Mouse (Mus musculus): ENCODE data around the gene Olfr325. TPM values are rescaled to one million over a fixed set of nuclear protein-coding genes. Genes with fewer than 3 reads are reported as not detected.

The Olfr325 gene
- polyA plus RNA-seq, 1 experiment from 2014 or later = not detected

Other genes with a start within 250 kb of the Olfr325 start
- gene Zfp672, start 247.4 kb upstream of the Olfr325 start, polyA plus RNA-seq (2015; fragmentation: Nextera tagmentation; extraction: Ambion mirVana) = 38.4 and 40.2 TPM in 2 replicates
- 48.5 and 49.9 TPM in 2 replicates for gene Sh3bp5l, start 247.0 kb upstream of the Olfr325 start, polyA plus RNA-seq (2015; fragmentation: Nextera tagmentation; extraction: Ambion mirVana)
- gene Lypd8, start 198.7 kb upstream of the Olfr325 start, polyA plus RNA-seq (2015; fragmentation: Nextera tagmentation; extraction: Ambion mirVana) = not detected in 2 replicates
- not detected in 2 replicates for gene 1810065E05Rik, start 156.6 kb upstream of the Olfr325 start, polyA plus RNA-seq (2015; fragmentation: Nextera tagmentation; extraction: Ambion mirVana)
- gene Gm12253, start 145.2 kb upstream of the Olfr325 start, polyA plus RNA-seq (2015; fragmentation: Nextera tagmentation; extraction: Ambion mirVana) = not detected in 2 replicates
- not detected in 2 replicates for gene Lypd9, start 124.8 kb upstream of the Olfr325 start, polyA plus RNA-seq (2015; fragmentation: Nextera tagmentation; extraction: Ambion mirVana)
- not detected in 2 replicates for gene Olfr30, start 115.5 kb upstream of the Olfr325 start, polyA plus RNA-seq (2015; fragmentation: Nextera tagmentation; extraction: Ambion mirVana)
- gene Olfr332, start 85.2 kb upstream of the Olfr325 start, polyA plus RNA-seq (2015; fragmentation: Nextera tagmentation; extraction: Ambion mirVana) = not detected in 2 replicates
- not detected in 2 replicates for gene Olfr331, start 75.2 kb upstream of the Olfr325 start, polyA plus RNA-seq (2015; fragmentation: Nextera tagmentation; extraction: Ambion mirVana)
- not detected in 2 replicates for gene Olfr330, start 42.9 kb upstream of the Olfr325 start, polyA plus RNA-seq (2015; fragmentation: Nextera tagmentation; extraction: Ambion mirVana)
- not detected in 2 replicates for gene Olfr329-ps, start 31.3 kb upstream of the Olfr325 start, polyA plus RNA-seq (2015; fragmentation: Nextera tagmentation; extraction: Ambion mirVana)
- gene Olfr328, start 22.1 kb upstream of the Olfr325 start, polyA plus RNA-seq (2015; fragmentation: Nextera tagmentation; extraction: Ambion mirVana) = 0.09 TPM in 1 of 2 replicates, not detected in the other
- not detected in 2 replicates for gene Olfr224, start 7.2 kb upstream of the Olfr325 start, polyA plus RNA-seq (2015; fragmentation: Nextera tagmentation; extraction: Ambion mirVana)
- not detected in 2 replicates for gene Olfr324, start 17.4 kb downstream of the Olfr325 start, polyA plus RNA-seq (2015; fragmentation: Nextera tagmentation; extraction: Ambion mirVana)
- gene 2210407C18Rik, start 38.3 kb downstream of the Olfr325 start, polyA plus RNA-seq (2015; fragmentation: Nextera tagmentation; extraction: Ambion mirVana) = not detected in 2 replicates
- not detected in 2 replicates for gene Olfr323, start 52.8 kb downstream of the Olfr325 start, polyA plus RNA-seq (2015; fragmentation: Nextera tagmentation; extraction: Ambion mirVana)
- 0.14 and 0.19 TPM in 2 replicates for gene Trim58, start 62.7 kb downstream of the Olfr325 start, polyA plus RNA-seq (2015; fragmentation: Nextera tagmentation; extraction: Ambion mirVana)
- gene Olfr322, start 81.1 kb downstream of the Olfr325 start, polyA plus RNA-seq (2015; fragmentation: Nextera tagmentation; extraction: Ambion mirVana) = not detected in 2 replicates
- not detected in 2 replicates for gene Olfr320, start 103.4 kb downstream of the Olfr325 start, polyA plus RNA-seq (2015; fragmentation: Nextera tagmentation; extraction: Ambion mirVana)
- not detected in 2 replicates for gene Olfr319, start 121.4 kb downstream of the Olfr325 start, polyA plus RNA-seq (2015; fragmentation: Nextera tagmentation; extraction: Ambion mirVana)
- not detected in 2 replicates for gene Olfr318, start 146.3 kb downstream of the Olfr325 start, polyA plus RNA-seq (2015; fragmentation: Nextera tagmentation; extraction: Ambion mirVana)
- gene Olfr317, start 161.5 kb downstream of the Olfr325 start, polyA plus RNA-seq (2015; fragmentation: Nextera tagmentation; extraction: Ambion mirVana) = 0.14 and 0.23 TPM in 2 replicates
- not detected in 2 replicates for gene Olfr316, start 175.0 kb downstream of the Olfr325 start, polyA plus RNA-seq (2015; fragmentation: Nextera tagmentation; extraction: Ambion mirVana)
- gene Olfr315, start 195.5 kb downstream of the Olfr325 start, polyA plus RNA-seq (2015; fragmentation: Nextera tagmentation; extraction: Ambion mirVana) = not detected in 2 replicates
- gene Olfr314, start 205.2 kb downstream of the Olfr325 start, polyA plus RNA-seq (2015; fragmentation: Nextera tagmentation; extraction: Ambion mirVana) = not detected in 2 replicates
- 9.2 and 10.8 TPM in 2 replicates for gene Fam183b, start 224.2 kb downstream of the Olfr325 start, polyA plus RNA-seq (2015; fragmentation: Nextera tagmentation; extraction: Ambion mirVana)
- gene Olfr313, start 237.3 kb downstream of the Olfr325 start, polyA plus RNA-seq (2015; fragmentation: Nextera tagmentation; extraction: Ambion mirVana) = not detected in 2 replicates